In genomic region chr1:180279648-180280047, GRCm38 (mm10) we compare ENCODE assay signal across 7 mouse cellular contexts. TPM values are rescaled to one million over a fixed set of nuclear protein-coding genes. Genes with fewer than 3 reads are reported as not detected.
DNase-seq lines count a peak whose midpoint lies in the region; ATAC-seq lines count a peak whose summit lies in the region.

No protein-coding gene starts in this region.

- no peaks in the 10 kb centered on the region for H3K36me3 ChIP-seq in liver, embryonic 15.5 days (replicated peaks)

- no peak overlapping the region for H3K9ac ChIP-seq in liver, embryonic 15.5 days

- intact Hi-C loops in heart, postnatal 36 days (cut with DNase I): no loop called here

- H3K4me3 ChIP-seq in liver, embryonic 15.5 days (replicated peaks): 0 out of 2 replicates have a peak overlapping the region, but pooled peaks have one; percentile 4

- H3K27me3 ChIP-seq in liver, embryonic 15.5 days: peaks cover 7% of the 10 kb centered on the region

- WGBS in liver, embryonic 15.5 days (ENCODE audit: insufficient replicate concordance): 24% methylated on average over 7 of the region's 7 CpGs

- H3K27ac ChIP-seq in liver, embryonic 15.5 days (replicated peaks): no peak overlapping the region

- peak overlapping the region; percentile 45 for H3K4me2 ChIP-seq in liver, embryonic 15.5 days

- H3K9me3 ChIP-seq in liver, embryonic 15.5 days (replicated peaks): no peaks in the 10 kb centered on the region

- peak; percentile 78 to 79 for DNase-seq in B cell, adult 2 months
- DNase-seq in ES-CJ7 (ENCODE audit: low read depth, low spot score): peak; percentile 91
- DNase-seq in cerebellum, postnatal 10 days: peak; percentile 57 to 58
- peak; percentile 68 to 72 for DNase-seq in heart, postnatal 36 days
- peak; percentile 32 to 65 for DNase-seq in spleen, postnatal 10 days (ENCODE audit: low spot score in 2 of 2)
- DNase-seq in frontal cortex, postnatal 14 days (ENCODE audit: low spot score in 2 of 2): no peak

- peaks cover 21% of the 10 kb centered on the region for H3K4me1 ChIP-seq in liver, embryonic 15.5 days (replicated peaks)

- ATAC-seq in liver, embryonic 15.5 days (ENCODE audit: insufficient read depth): peak; percentile 81

RNA-seq across cellular contexts. Expression of gene Psen2, which starts 16.4 kb away (rescaled TPM):
- 10 to 100 TPM; 13.2 to 15.8 TPM for total RNA-seq in heart, postnatal 36 days (2021)
- 27.0 and 30.6 TPM in 2 replicates for polyA plus RNA-seq in liver, embryonic 15.5 days (2015; fragmentation: Nextera tagmentation; extraction: Ambion mirVana)

RNA-seq across cellular contexts. Expression of gene Itpkb, which starts 50.6 kb away (rescaled TPM):
- 10 to 100 TPM; 55.1 to 60.7 TPM for total RNA-seq in heart, postnatal 36 days (2021)
- 1.3 and 1.6 TPM in 2 replicates for polyA plus RNA-seq in liver, embryonic 15.5 days (2015; fragmentation: Nextera tagmentation; extraction: Ambion mirVana)

Comparison
In these comparisons a context has a peak if more than half of its experiments do, and no peak if none do; other contexts are left out.
1. DNase-seq: peak in B cell, adult 2 months (2 of 2), ES-CJ7 (single experiment), cerebellum, postnatal 10 days (2 of 2), heart, postnatal 36 days (2 of 2) and spleen, postnatal 10 days (2 of 2); none in frontal cortex, postnatal 14 days (0 of 2).